Mouse (Mus musculus) cerebellum, adult 11 months (tissue): ENCODE data around the gene Plxna3.
"Not testable (repeated sequence)": the region's sequence is repeated elsewhere in the genome, so short reads cannot be mapped to it uniquely, and the experiment has no call there.

Experiments used
- DNase-seq: peaks from one replicate; pipeline ENCODE4 v3.0.0; 2022

The Plxna3 gene

GRCm38 (mm10) chrX:74328725-74329161, at the start of gene Plxna3:
Plxna3 (plus strand) TSS chrX:74329066.
- peak; percentile 62 for DNase-seq

GRCm38 (mm10) chrX:74281041-74281731, 47.7 kb upstream of the Plxna3 start:
- DNase-seq = no peak

GRCm38 (mm10) chrX:74281732-74282394, 47.0 kb upstream of the Plxna3 start, which contains the start of the genes Taz and Dnase1l1:
Taz (plus strand) TSS chrX:74281912.
Dnase1l1 (minus strand) TSS chrX:74282337.
- peak; percentile 63 for DNase-seq

- DNase-seq = peak; percentile 78
Observed at GRCm38 (mm10) chrX:74282395-74283091, 46.3 kb upstream of the Plxna3 start.

- DNase-seq = no peak
Observed at GRCm38 (mm10) chrX:74283092-74283437, 45.8 kb upstream of the Plxna3 start.

- no peak for DNase-seq
Observed at GRCm38 (mm10) chrX:74293431-74293830, 35.4 kb upstream of the Plxna3 start.

GRCm38 (mm10) chrX:74296538-74297448, 32.1 kb upstream of the Plxna3 start, which contains the start of gene Atp6ap1:
Atp6ap1 (plus strand) TSS chrX:74297097.
- DNase-seq = peak; percentile 91

- DNase-seq = no peak
Observed at GRCm38 (mm10) chrX:74298348-74298747, 30.5 kb upstream of the Plxna3 start.

- no peak for DNase-seq
Observed at GRCm38 (mm10) chrX:74299721-74300120, 29.1 kb upstream of the Plxna3 start.

GRCm38 (mm10) chrX:74304867-74305700, 23.8 kb upstream of the Plxna3 start, which contains the start of gene Gdi1:
Gdi1 (plus strand) TSS chrX:74304998.
- peak; percentile 71 for DNase-seq

- peak; percentile 83 for DNase-seq
Observed at GRCm38 (mm10) chrX:74312540-74313464, 16.1 kb upstream of the Plxna3 start, which contains the start of gene Fam50a. Fam50a (plus strand) TSS chrX:74313033.

- no peak for DNase-seq
Observed at GRCm38 (mm10) chrX:74329215-74329671, 377 bp downstream of the Plxna3 start.

- DNase-seq = no peak
Observed at GRCm38 (mm10) chrX:74330166-74330930, 1.5 kb downstream of the Plxna3 start.

GRCm38 (mm10) chrX:74352645-74353466, 24.0 kb downstream of the Plxna3 start:
- no peak for DNase-seq

GRCm38 (mm10) chrX:74353467-74353770, 24.6 kb downstream of the Plxna3 start, which contains the start of gene Lage3:
Lage3 (minus strand) TSS chrX:74353618.
- DNase-seq = peak; percentile 74

GRCm38 (mm10) chrX:74357069-74357468, 28.2 kb downstream of the Plxna3 start:
- DNase-seq = not testable (repeated sequence)

GRCm38 (mm10) chrX:74359171-74359570, 30.3 kb downstream of the Plxna3 start:
- no peak for DNase-seq

GRCm38 (mm10) chrX:74367512-74367911, 38.6 kb downstream of the Plxna3 start:
- no peak for DNase-seq
